10 mouse cellular contexts compared by ENCODE assay signal in the genomic region with DNA sequence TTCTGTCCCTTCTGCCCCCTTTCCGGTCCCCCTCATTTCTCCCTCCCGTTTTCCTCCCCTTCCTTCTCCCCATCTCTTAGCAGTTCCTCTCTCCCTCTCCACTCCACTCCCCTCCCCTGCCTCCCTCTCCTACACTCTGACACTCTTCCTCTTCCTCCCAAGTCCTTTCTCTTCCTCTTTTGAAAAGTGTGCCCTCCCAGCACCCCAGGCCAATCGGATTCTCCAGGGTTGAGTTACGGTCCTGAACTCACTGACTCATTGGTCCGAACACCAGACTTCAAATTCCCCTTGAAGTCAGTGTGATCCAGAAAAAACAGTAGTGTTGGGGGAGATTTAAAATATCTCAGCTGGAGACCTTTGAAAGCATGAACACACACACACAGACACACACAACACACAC.
A peak's percentile ranks its signal among the peaks of the same experiment; 100 is the strongest.
DNase-seq lines count a peak whose midpoint lies in the region; ATAC-seq and TF ChIP-seq lines count a peak whose summit lies in the region.
"Had no signal": no experiment of that assay in that cellular context is flagged by ENCODE, and none has a peak within 500 bp of the region (broad histone marks: within the 10 kb centered on the region; RNA-seq: fewer than 3 reads in every experiment).

No protein-coding gene starts in this region.

- no peaks in the 10 kb centered on the region for H3K36me3 ChIP-seq in forebrain, embryonic 11.5 days (ENCODE audit: control insufficient read depth, insufficient read depth, low read length)
- H3K36me3 ChIP-seq in forebrain, embryonic 14.5 days (ENCODE audit: control insufficient read depth, insufficient read depth, low read length), result no peaks in the 10 kb centered on the region
- no peaks in the 10 kb centered on the region for H3K36me3 ChIP-seq in midbrain, embryonic 10.5 days
- no peaks in the 10 kb centered on the region for H3K36me3 ChIP-seq in midbrain, postnatal 0 days (ENCODE audit: insufficient read depth, low read length)
- H3K36me3 ChIP-seq: liver, embryonic 15.5 days; neural tube, embryonic 13.5 days had no signal

- no peaks in the 10 kb centered on the region for H3K27me3 ChIP-seq in forebrain, embryonic 11.5 days (ENCODE audit: control insufficient read depth, insufficient read depth, low read length)
- H3K27me3 ChIP-seq in forebrain, embryonic 14.5 days (replicated peaks; ENCODE audit: control insufficient read depth, insufficient read depth, low read length), result no peaks in the 10 kb centered on the region
- no peaks in the 10 kb centered on the region for H3K27me3 ChIP-seq in midbrain, embryonic 10.5 days (ENCODE audit: low read depth, poor library complexity, severe bottlenecking)
- no peaks in the 10 kb centered on the region for H3K27me3 ChIP-seq in midbrain, postnatal 0 days (ENCODE audit: insufficient read depth, low read length)
- H3K27me3 ChIP-seq: neural tube, embryonic 13.5 days had no signal

- no peak overlapping the region for H3K4me3 ChIP-seq in forebrain, embryonic 11.5 days (ENCODE audit: low read depth, low read length)
- no peak overlapping the region for H3K4me3 ChIP-seq in forebrain, embryonic 14.5 days (ENCODE audit: low read depth, low read length)
- peak overlapping the region; percentile 20; the same call in 1 of the 2 replicates for H3K4me3 ChIP-seq in midbrain, embryonic 10.5 days
- no peak overlapping the region for H3K4me3 ChIP-seq in midbrain, postnatal 0 days (ENCODE audit: low read depth, low read length)
- H3K4me3 ChIP-seq in embryonic fibroblast, embryonic 13.5 days (ENCODE audit: insufficient read depth, low read length), result no peak overlapping the region
- H3K4me3 ChIP-seq: liver, embryonic 15.5 days; neural tube, embryonic 13.5 days had no signal

- H3K9me3 ChIP-seq in forebrain, embryonic 11.5 days (ENCODE audit: control insufficient read depth, low read length), result no peaks in the 10 kb centered on the region
- H3K9me3 ChIP-seq in forebrain, embryonic 14.5 days (replicated peaks; ENCODE audit: control insufficient read depth, low read length), result no peaks in the 10 kb centered on the region
- H3K9me3 ChIP-seq in midbrain, embryonic 10.5 days (replicated peaks), result no peaks in the 10 kb centered on the region
- H3K9me3 ChIP-seq in midbrain, postnatal 0 days (ENCODE audit: low read length), result no peaks in the 10 kb centered on the region
- H3K9me3 ChIP-seq: liver, embryonic 15.5 days; neural tube, embryonic 13.5 days had no signal

- TF ChIP-seq CTCF in midbrain, postnatal 0 days (IDR thresholded peaks at IDR 0.05), result no peak
- no peak for TF ChIP-seq CTCF in embryonic fibroblast, embryonic 13.5 days (IDR thresholded peaks at IDR 0.05; ENCODE audit: borderline replicate concordance, insufficient read depth, low read length)

- H3K4me2 ChIP-seq in forebrain, embryonic 11.5 days (ENCODE audit: low read depth, low read length, severe bottlenecking), result peak overlapping the region; percentile 5; the same call in 1 of the 2 replicates
- H3K4me2 ChIP-seq in forebrain, embryonic 14.5 days (ENCODE audit: low read length), result no peak overlapping the region
- H3K4me2 ChIP-seq in midbrain, postnatal 0 days (ENCODE audit: low read depth, low read length, poor library complexity, severe bottlenecking), result no peak overlapping the region
- H3K4me2 ChIP-seq: liver, embryonic 15.5 days; neural tube, embryonic 13.5 days had no signal

- WGBS in forebrain, embryonic 11.5 days, result 16% methylated on average over 5 of the region's 5 CpGs
- WGBS in forebrain, embryonic 14.5 days, result 21% methylated on average over 5 of the region's 5 CpGs
- 41% methylated on average over 5 of the region's 5 CpGs for WGBS in midbrain, embryonic 10.5 days
- WGBS in midbrain, postnatal 0 days, result 18% methylated on average over 5 of the region's 5 CpGs

- no peak for DNase-seq in forebrain, embryonic 11.5 days (ENCODE audit: low spot score)
- DNase-seq in forebrain, embryonic 14.5 days (ENCODE audit: low spot score), result no peak
- no peak for DNase-seq in midbrain, embryonic 10.5 days (ENCODE audit: low spot score)
- no peak for DNase-seq in midbrain, postnatal 0 days (ENCODE audit: low spot score)
- no peak for DNase-seq in adrenal gland, postnatal 36 days
- DNase-seq in gastrocnemius, postnatal 4 days (ENCODE audit: low spot score in 2 of 2), result no peak

- TF ChIP-seq POLR2A in embryonic fibroblast, embryonic 13.5 days (IDR thresholded peaks at IDR 0.05; ENCODE audit: low read depth, low read length), result no peak

- no peak overlapping the region for H3K27ac ChIP-seq in forebrain, embryonic 11.5 days (ENCODE audit: low read depth, low read length)
- H3K27ac ChIP-seq in forebrain, embryonic 14.5 days (ENCODE audit: low read depth, low read length), result no peak overlapping the region
- H3K27ac ChIP-seq in midbrain, embryonic 10.5 days (replicated peaks), result peak overlapping the region; percentile 42; the same call in 1 of the 2 replicates
- H3K27ac ChIP-seq in midbrain, postnatal 0 days (ENCODE audit: low read depth, low read length), result no peak overlapping the region
- peak overlapping the region; percentile 31 for H3K27ac ChIP-seq in embryonic fibroblast, embryonic 13.5 days (ENCODE audit: insufficient read depth, low read length)
- H3K27ac ChIP-seq: liver, embryonic 15.5 days; neural tube, embryonic 13.5 days had no signal

- H3K9ac ChIP-seq in forebrain, embryonic 11.5 days (ENCODE audit: low read length), result no peak overlapping the region
- H3K9ac ChIP-seq in forebrain, embryonic 14.5 days (ENCODE audit: low read length), result no peak overlapping the region
- H3K9ac ChIP-seq in midbrain, postnatal 0 days (replicated peaks; ENCODE audit: low read length, poor library complexity, severe bottlenecking), result no peak overlapping the region
- H3K9ac ChIP-seq: liver, embryonic 15.5 days; neural tube, embryonic 13.5 days had no signal

- ATAC-seq in forebrain, embryonic 11.5 days (replicated peaks; ENCODE audit: low FRiP score), result no peak
- ATAC-seq in forebrain, embryonic 14.5 days, result no peak
- no peak for ATAC-seq in midbrain, postnatal 0 days (ENCODE audit: low FRiP score)
- peak; percentile 78 for ATAC-seq in monocyte, adult 5-6 weeks (replicated peaks; ENCODE audit: insufficient number of reproducible peaks, low FRiP score, low TSS enrichment, poor library complexity, severe bottlenecking)

- H3K4me1 ChIP-seq in forebrain, embryonic 11.5 days (replicated peaks; ENCODE audit: control insufficient read depth, insufficient read depth, low read length), result peaks cover 2% of the 10 kb centered on the region; the same call in 1 of the 2 replicates
- peaks cover 10% of the 10 kb centered on the region for H3K4me1 ChIP-seq in forebrain, embryonic 14.5 days (ENCODE audit: control insufficient read depth, insufficient read depth, low read length)
- peaks cover 32% of the 10 kb centered on the region for H3K4me1 ChIP-seq in midbrain, embryonic 10.5 days
- H3K4me1 ChIP-seq in midbrain, postnatal 0 days (ENCODE audit: insufficient read depth, low read length), result no peaks in the 10 kb centered on the region
- no peaks in the 10 kb centered on the region for H3K4me1 ChIP-seq in embryonic fibroblast, embryonic 13.5 days (ENCODE audit: control insufficient read depth, insufficient read depth, low read length)

Comparison
In these comparisons a context has a peak if more than half of its experiments do, and no peak if none do; other contexts are left out.
1. H3K27ac ChIP-seq: peak in midbrain, embryonic 10.5 days (single experiment) and embryonic fibroblast, embryonic 13.5 days (single experiment); none in forebrain, embryonic 11.5 days (single experiment), forebrain, embryonic 14.5 days (single experiment) and midbrain, postnatal 0 days (single experiment).